Mouse (Mus musculus) hindbrain, embryonic 15.5 days (tissue): ENCODE data around the gene Rnf227. TPM values are rescaled to one million over a fixed set of nuclear protein-coding genes. Genes with fewer than 3 reads are reported as not detected.

Experiments used
- ATAC-seq: fragments of 200-750 bp; cut with Nextera tagmentation; 2 replicates; pipeline ENCODE4 v1.8.0; 2017; ENCODE audit warnings: low read depth, moderate number of reproducible peaks, moderate TSS enrichment; ENCODE audit not compliant: low FRiP score
- H3K27ac ChIP-seq: fragments of 300-500 bp; sonication (generic); replicated peaks from 2 replicates; pipeline ENCODE4 v1.5.1; 2015; ENCODE audit warnings: mild to moderate bottlenecking, inconsistent platforms
- H3K27me3 ChIP-seq: fragments of 300-500 bp; sonication (generic); 2 replicates; pipeline ENCODE4 v1.6.1; 2015; ENCODE audit warnings: control low read depth, inconsistent platforms
- H3K36me3 ChIP-seq: fragments of 300-500 bp; sonication (generic); 2 replicates; pipeline ENCODE4 v1.6.1; 2015; ENCODE audit warnings: control low read depth, inconsistent platforms
- H3K4me1 ChIP-seq: fragments of 300-500 bp; sonication (generic); replicated peaks from 2 replicates; pipeline ENCODE4 v1.6.1; 2015; ENCODE audit warnings: control low read depth, inconsistent platforms
- H3K4me2 ChIP-seq: fragments of 300-500 bp; sonication (generic); 2 replicates; pipeline ENCODE4 v1.6.1; 2015; ENCODE audit warnings: moderate library complexity, mild to moderate bottlenecking, inconsistent platforms
- H3K4me3 ChIP-seq: fragments of 300-500 bp; sonication (generic); 2 replicates; pipeline ENCODE4 v1.5.1; 2015; ENCODE audit warnings: mild to moderate bottlenecking, inconsistent platforms
- H3K9ac ChIP-seq: fragments of 300-500 bp; sonication (generic); 2 replicates; pipeline ENCODE4 v1.6.1; 2015; ENCODE audit warnings: inconsistent platforms
- H3K9me3 ChIP-seq: fragments of 300-500 bp; sonication (generic); 2 replicates; pipeline ENCODE4 v1.6.1; 2016; ENCODE audit warnings: control low read depth, inconsistent platforms
- WGBS: fragments of 180-500 bp; shearing (Covaris S2); methylation state at CpG from one replicate; pipeline ENCODE4 v1.1.7; 2015; 5-methylcytosine and 5-hydroxymethylcytosine counted together
- polyA plus RNA-seq: library from polyadenylated mRNA; unstranded; fragments of >200 nt; fragmentation: Nextera tagmentation; extraction: Ambion mirVana; gene quantifications from 2 replicates; pipeline ENCODE4 v1.2.1, GENCODE M21; 2015

The Rnf227 gene
- polyA plus RNA-seq, 1 experiment from 2014 or later, result 228 TPM

DNA sequence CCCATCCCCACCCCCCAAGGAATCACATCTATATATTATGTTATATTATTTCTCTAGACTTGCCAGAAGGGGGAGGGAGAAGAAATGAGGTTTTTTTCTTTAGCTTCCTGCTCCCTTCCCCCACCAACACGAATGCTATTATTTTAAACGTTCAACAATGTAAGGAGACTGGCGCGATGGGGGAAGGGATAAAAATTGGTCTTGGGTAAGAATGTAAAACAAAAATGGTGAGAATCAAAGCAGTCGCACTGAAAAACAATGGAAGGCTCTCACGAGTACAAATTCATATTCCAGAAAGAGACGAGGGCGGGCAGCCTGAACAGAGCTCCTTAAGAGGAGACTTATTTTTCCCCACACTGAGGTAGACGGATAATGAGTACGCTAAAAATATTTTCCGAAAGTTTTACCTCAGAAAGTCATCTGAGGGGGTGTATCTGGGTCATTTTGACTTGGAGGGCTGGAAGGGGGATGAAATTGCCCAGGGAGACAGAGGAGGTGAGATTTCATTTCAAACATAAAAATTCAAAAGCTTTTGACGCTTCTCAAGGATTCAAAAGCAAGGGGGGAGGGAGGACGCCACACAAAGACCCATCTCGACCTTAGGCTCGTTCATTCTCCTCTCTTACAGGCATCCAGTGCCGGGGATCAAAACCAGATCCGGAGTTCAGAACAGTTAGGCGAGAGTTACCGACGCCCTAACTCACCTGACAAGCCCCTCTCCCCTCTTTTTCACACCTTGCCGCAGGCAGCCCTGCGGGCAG, 26.8 kb downstream of the Rnf227 start:
- ATAC-seq, result no peak
- Histone ChIP-seq H3K4me1 (peaks cover 57% of the 10 kb centered on the region), H3K9ac (peak overlapping the region; percentile 99), H3K36me3 (peaks cover 16% of the 10 kb centered on the region), H3K4me2 (peak overlapping the region; percentile 88), H3K27ac (peak overlapping the region; percentile 100), H3K4me3 (peak overlapping the region; percentile 91), H3K27me3 (no peaks in the 10 kb centered on the region), H3K9me3 (no peaks in the 10 kb centered on the region)
- WGBS, result under 1% methylated on average over 22 of the region's 22 CpGs

DNA sequence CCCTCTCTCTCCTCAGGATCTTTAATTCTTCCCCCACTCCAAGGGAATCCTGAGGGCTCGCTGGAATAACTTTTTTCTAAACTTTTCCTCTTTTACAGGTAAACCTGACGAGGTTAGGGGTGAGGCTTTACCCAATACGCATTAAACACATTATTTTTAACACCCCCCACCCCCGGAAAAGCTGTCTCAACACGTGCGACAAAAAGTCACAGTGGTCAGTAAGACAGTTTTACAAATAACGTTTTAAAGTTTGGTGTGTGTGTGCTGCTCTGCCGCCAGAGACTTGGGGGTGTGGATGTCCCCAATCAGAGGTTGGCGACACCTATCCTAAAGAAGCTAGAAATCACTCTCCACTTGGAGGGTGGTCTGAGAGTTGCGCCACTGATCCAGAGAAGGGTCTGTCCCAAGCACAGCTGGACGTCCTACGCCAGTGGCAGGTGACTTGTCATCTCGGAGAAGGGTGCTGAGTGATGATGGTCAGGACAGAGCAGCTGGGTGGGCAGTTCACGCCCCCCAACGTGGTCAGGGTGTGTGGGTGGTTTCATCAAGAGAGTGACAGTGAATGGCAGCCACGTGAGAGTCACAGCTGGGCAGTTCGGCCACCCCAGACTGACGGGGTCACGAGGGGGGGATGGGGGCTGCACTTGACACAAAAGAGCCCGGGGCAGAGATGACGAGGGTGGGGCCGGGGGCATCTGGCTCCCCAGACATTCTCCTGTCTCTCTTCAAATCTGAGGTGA, 27.5 kb downstream of the Rnf227 start:
- H3K4me3 ChIP-seq, result peak overlapping the region; percentile 91
- peaks cover 62% of the 10 kb centered on the region for H3K4me1 ChIP-seq
- ATAC-seq, result no peak
- H3K27me3 ChIP-seq, result no peaks in the 10 kb centered on the region
- H3K9me3 ChIP-seq, result no peaks in the 10 kb centered on the region
- peak overlapping the region; percentile 88 for H3K4me2 ChIP-seq
- H3K27ac ChIP-seq, result peak overlapping the region; percentile 100
- under 1% methylated on average over 22 of the region's 22 CpGs for WGBS
- peaks cover 10% of the 10 kb centered on the region for H3K36me3 ChIP-seq
- peak overlapping the region; percentile 99 for H3K9ac ChIP-seq

DNA sequence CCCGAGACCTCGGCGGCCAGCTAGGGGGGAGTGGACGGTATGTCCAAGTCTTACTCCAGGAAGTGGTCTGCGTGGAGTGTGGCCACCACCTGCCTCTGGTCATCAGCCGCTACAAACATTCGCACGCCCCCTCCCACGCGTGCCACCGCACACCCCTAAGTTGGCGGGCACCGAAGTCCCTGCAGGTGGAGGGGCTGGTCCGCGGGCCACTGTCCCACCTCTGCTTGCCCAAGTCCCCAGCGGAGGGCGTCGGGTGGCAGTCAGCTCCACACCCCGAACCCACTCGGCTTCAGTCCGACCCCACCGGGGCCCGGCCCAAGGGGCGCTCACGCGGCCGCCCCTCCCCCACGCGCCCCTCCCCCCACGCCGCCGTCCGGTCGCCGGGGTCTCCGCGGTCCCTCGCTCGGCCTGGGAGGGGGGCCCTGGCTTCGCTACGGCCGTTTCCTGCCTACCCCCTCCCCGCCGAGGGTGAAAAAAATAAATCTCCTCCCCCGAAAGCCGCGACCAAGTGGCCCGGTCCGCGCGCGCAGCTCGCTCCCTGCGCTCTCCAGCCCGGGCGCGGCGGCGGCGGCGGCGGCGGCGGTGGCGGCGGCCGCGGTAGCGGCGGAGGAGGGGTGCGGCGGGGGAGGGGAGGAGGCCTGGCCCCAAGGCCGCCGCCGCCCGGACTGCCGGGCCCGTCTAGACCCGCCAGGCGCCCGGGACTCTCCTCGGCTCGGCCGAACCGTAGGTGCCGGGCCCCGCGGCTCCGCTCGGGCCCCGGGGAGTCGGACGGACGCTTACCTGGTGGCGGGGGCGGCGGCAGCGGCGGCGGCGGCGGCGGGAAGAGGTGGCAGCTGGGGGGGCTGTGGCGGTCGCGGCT, 28.3 kb downstream of the Rnf227 start:
- Histone ChIP-seq H3K4me2 (peak overlapping the region; percentile 88), H3K27ac (peak overlapping the region; percentile 100), H3K27me3 (no peaks in the 10 kb centered on the region), H3K9me3 (no peaks in the 10 kb centered on the region), H3K36me3 (peaks cover 2% of the 10 kb centered on the region), H3K9ac (peak overlapping the region; percentile 99), H3K4me1 (peaks cover 62% of the 10 kb centered on the region), H3K4me3 (peak overlapping the region; percentile 91)
- under 1% methylated on average over 38 of the region's 106 CpGs for WGBS
- peak; percentile 14; the same call in 1 of the 2 replicates for ATAC-seq

DNA sequence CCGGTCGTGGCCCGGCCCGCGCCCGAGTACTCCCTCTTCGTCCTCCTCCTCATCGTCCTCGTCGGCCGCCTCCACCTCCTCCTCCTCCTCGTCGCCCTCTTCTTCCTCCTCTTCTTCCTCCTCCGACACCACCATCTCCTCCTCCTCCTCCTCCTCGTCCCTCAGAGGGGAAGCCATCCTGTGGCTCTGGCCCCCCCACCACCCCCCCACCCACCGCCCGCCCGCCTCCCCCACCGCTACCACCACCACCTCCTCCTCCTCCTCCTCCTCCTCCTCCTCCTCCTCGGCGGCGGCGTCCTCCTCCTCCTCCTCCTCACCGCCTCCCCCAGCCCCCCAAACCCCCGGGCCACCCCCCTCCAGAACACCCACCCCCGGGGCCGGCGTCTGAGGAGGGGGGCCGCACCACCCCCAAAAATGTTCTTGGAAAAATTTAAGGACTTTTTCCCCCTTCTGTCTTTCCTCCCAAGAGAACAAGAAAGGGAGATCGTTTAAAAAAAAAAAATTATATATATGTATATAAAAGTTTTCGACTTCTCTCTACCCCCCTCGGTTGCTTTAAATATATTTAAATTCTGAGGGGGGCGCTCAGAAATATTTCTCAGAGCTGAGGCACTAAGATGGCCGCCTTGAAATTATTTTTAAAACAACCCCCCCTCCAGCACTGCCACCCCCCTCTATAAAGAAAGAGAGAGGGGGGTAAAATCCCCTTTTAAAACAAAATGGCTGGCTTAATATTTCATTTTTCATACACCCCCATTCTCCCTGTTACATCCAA, 29.1 kb downstream of the Rnf227 start, which contains the start of gene Chd3:
TSS of gene Chd3 (minus strand) at position 192 of the 775 bp plus-strand sequence.
- Histone ChIP-seq H3K27ac (peak within 1 kb of the TSS; percentile 100), H3K4me1 (peaks cover 59% of the 10 kb centered on the region), H3K4me3 (peak within 1 kb of the TSS; percentile 91), H3K36me3 (no peaks in the 10 kb centered on the region), H3K9me3 (no peaks in the 10 kb centered on the region), H3K9ac (peak within 1 kb of the TSS; percentile 99), H3K4me2 (peak within 1 kb of the TSS; percentile 88), H3K27me3 (no peaks in the 10 kb centered on the region)
- 2% methylated on average over 10 of the region's 34 CpGs for WGBS
- no peak for ATAC-seq

DNA sequence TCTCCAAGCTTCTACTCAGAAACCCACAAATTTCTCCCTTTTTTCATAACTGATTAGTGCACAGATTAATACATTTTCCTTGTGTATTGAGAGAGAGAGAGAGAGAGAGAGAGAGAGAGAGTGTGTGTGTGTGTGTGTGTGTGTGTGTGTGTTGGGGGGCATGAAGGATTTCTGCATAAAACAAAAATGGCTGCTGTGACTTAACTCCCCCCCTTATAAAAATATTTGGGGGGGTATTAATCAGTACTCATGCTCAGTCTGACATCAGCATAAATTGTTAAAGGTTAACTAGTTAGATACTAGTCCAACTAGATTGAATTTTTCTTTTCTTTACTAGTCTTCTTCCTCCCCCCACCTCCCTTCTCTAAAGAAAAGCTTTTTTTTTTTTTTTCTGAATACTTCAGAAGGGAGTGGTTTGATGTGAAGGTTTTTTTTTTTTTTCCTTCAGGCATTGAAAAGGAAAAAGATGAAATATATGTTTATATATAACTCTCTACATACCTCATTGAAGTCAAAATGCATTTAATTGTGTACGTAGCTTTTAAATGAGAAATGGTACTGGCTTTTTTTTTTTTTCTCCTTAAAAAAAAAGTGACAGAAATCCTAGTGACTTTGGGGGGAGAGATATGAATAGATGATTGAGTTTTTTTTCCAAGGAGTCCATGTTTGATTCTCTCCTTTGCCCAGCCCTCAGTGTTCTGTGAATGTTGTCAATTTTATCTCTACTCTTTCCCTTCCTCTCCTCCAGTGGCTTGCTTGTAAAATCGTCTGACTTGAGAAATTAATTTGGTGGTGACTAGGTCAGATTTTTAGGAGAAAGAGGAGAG, 29.9 kb downstream of the Rnf227 start:
- Histone ChIP-seq H3K4me3 (peak overlapping the region; percentile 91), H3K27ac (peak overlapping the region; percentile 100), H3K9me3 (no peaks in the 10 kb centered on the region), H3K4me2 (peak overlapping the region; percentile 88), H3K27me3 (no peaks in the 10 kb centered on the region), H3K9ac (peak overlapping the region; percentile 99), H3K4me1 (peaks cover 51% of the 10 kb centered on the region), H3K36me3 (no peaks in the 10 kb centered on the region)
- no peak for ATAC-seq
- WGBS, result 14% methylated on average over 2 of the region's 2 CpGs

DNA sequence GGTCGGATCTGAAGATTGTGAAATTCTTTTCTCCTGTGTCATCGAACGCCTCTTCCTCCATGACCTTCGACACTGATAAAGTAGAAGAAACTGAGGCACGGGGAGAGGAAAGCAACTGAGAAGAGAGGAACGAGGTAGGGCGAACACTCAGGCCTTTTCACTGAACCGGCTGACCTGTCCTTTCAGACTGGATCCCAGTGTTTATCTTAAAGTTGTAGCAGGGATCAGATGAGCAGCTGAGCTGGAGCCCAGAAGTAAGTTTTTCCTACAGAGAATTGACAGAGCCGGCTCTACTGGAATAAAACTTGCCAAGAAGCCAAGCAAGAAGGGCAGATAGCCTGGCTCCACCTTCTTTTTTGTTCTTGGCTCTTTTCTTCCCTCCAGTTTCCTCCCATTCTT, 30.6 kb downstream of the Rnf227 start:
- WGBS, result 12% methylated on average over 9 of the region's 9 CpGs
- peak overlapping the region; percentile 45 for H3K4me2 ChIP-seq
- peak overlapping the region; percentile 8; the same call in 1 of the 2 replicates for H3K4me3 ChIP-seq
- peaks cover 44% of the 10 kb centered on the region for H3K4me1 ChIP-seq
- H3K9me3 ChIP-seq, result no peaks in the 10 kb centered on the region
- H3K27me3 ChIP-seq, result no peaks in the 10 kb centered on the region
- no peak overlapping the region for H3K9ac ChIP-seq
- no peaks in the 10 kb centered on the region for H3K36me3 ChIP-seq
- ATAC-seq, result no peak
- peak overlapping the region; percentile 75 for H3K27ac ChIP-seq

DNA sequence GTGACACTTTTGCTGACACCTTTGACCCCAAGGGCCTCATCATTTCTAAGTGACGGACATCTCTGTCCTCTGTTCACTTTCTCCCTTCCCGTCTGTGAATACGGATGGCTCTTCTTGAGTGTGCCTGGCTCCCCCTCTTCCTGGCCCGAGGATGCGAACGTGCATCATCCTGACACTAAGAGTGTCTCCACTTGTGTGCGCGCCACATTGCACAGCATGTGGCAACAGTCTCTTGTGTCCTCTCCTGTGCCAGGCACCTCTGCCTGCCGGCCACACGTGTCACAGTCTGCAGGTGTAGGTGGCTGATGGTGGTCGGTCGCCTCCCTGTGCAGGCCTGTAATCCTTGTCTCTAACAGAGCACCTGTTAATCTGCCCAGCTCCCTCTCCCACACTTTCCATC, 31.3 kb downstream of the Rnf227 start:
- peak overlapping the region; percentile 75 for H3K27ac ChIP-seq
- H3K27me3 ChIP-seq, result no peaks in the 10 kb centered on the region
- H3K4me1 ChIP-seq, result peaks cover 39% of the 10 kb centered on the region
- ATAC-seq, result no peak
- H3K4me3 ChIP-seq, result no peak overlapping the region; the same call in 1 of the 2 replicates
- no peaks in the 10 kb centered on the region for H3K36me3 ChIP-seq
- 19% methylated on average over 12 of the region's 12 CpGs for WGBS
- H3K4me2 ChIP-seq, result peak overlapping the region; percentile 45
- H3K9ac ChIP-seq, result peak overlapping the region; percentile 24; the same call in 1 of the 2 replicates
- H3K9me3 ChIP-seq, result no peaks in the 10 kb centered on the region

DNA sequence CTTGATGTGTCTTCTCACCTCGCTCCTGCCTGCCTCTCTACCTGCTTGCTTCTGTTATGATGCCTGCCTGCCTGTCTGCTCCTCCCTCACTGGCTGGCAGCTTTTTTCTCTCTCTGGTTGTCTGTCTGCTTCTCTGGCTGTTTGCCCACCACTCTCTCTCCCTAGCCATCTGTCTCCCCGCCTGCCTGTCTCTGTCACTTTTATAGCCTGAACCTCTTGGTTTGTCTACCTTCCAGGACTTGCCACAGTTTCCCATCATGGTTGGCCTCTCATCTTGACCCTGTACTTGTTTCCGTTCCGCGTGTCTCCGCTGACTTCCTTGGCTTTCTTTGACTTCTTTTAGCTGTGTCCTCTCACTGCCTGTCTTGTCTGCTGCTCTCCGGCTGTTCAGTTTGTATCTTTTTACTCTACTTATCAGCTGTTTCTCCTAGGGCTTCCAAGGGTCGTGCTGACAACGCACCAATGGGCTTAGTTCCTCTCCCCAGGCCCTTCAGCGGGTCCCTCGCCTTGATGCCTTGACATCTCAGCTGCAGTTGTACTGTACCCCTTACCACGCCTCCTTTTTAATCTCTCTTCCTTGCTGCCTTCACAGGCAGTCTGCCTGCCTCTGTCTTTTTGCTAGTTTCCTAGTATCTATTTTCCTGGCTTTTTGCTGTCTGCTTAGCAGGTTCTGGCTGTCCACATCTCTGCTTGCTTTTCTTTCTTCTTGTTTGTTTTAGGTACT, 32.0 kb downstream of the Rnf227 start:
- H3K4me2 ChIP-seq, result peak overlapping the region; percentile 45
- H3K9ac ChIP-seq, result 0 out of 2 replicates have a peak overlapping the region, but pooled peaks have one; percentile 24
- WGBS, result 29% methylated on average over 12 of the region's 12 CpGs
- no peaks in the 10 kb centered on the region for H3K36me3 ChIP-seq
- no peak overlapping the region; the same call in 1 of the 2 replicates for H3K4me3 ChIP-seq
- ATAC-seq, result no peak
- H3K9me3 ChIP-seq, result no peaks in the 10 kb centered on the region
- H3K27me3 ChIP-seq, result no peaks in the 10 kb centered on the region
- peak overlapping the region; percentile 75 for H3K27ac ChIP-seq
- peaks cover 36% of the 10 kb centered on the region for H3K4me1 ChIP-seq

DNA sequence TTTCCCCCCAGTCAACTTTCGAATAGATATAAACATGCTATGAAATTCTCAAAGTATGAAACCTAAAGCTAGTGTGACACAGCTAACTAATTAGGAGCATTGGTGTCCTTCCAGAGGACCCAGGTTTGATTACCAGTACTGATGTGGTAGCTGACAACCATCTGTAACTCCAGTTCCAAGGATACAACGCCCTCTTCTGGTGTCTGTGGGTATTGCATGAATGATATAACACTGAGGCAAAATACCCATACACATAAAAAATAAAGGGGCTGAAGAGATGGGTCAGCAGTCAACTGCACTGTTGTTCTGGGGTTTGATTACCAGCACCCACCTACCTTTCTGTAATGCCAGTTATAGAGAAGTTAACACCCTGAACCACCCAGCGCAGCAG, 32.5 kb downstream of the Rnf227 start:
- H3K27ac ChIP-seq, result peak overlapping the region; percentile 75
- peaks cover 30% of the 10 kb centered on the region for H3K4me1 ChIP-seq
- WGBS, result 64% methylated on average over 3 of the region's 3 CpGs
- no peak overlapping the region for H3K4me3 ChIP-seq
- H3K36me3 ChIP-seq, result no peaks in the 10 kb centered on the region
- no peak for ATAC-seq
- no peak overlapping the region; the same call in 1 of the 2 replicates for H3K4me2 ChIP-seq
- H3K9ac ChIP-seq, result no peak overlapping the region
- no peaks in the 10 kb centered on the region for H3K27me3 ChIP-seq
- no peaks in the 10 kb centered on the region for H3K9me3 ChIP-seq
